Mouse (Mus musculus) c-Kit-positive CD71-positive TER-119-negative erythroid progenitor cells, embryonic 14.5 days (primary cell): ENCODE measurements around the gene Gda.

Source experiments
- DNase-seq: peaks from one replicate; pipeline ENCODE4 v3.0.0-alpha.2; 2013; ENCODE audit warnings: low read depth

Gda gene

DNA sequence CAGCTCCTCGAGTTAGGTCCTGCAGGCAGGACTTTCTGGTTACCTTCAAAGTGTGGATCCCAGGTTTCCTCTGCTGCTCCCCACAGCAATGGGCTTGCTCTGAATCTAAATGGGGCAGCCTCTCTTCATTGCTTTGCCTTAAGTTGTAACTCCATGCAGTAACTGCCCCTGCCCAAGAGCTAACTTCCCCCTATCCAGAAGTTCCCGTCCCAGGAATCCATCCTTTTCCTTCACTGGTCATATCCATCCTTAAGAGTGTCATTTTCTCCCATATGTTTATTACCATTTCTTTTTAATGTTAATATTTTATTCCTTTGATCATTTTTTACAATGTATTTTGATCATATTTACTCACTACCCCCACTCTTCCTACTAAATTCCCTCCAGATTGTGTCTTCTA lies at the start of gene Gda:
Gda (minus strand) TSS at position 101 of the 400 bp plus-strand sequence.
- no peak for DNase-seq

DNA sequence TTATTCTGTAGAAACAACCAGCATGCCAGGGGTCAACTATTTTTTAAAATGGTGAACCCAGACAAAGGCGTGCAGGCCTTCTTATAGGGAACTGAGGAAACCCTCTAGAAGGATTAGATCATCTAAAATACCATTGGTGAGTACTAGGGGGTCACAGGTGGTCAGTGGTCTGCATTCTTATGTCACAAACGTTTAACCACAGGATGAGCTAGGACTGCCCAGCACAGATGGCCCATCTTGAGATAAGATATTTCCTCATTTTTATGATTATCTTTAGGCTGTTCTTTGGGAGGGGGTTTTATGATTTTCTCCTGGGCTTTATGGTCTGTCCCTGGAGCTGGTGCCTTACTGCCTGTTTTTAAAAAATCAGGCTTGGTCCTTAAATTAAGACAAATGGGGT lies 47.0 kb upstream of the Gda start:
- no peak for DNase-seq

- DNase-seq, result peak; percentile 2
Observed at GRCm38 (mm10) chr19:21510116-21510515, 36.9 kb upstream of the Gda start.

GRCm38 (mm10) chr19:21507561-21508232 lies 34.5 kb upstream of the Gda start:
- no peak for DNase-seq

GRCm38 (mm10) chr19:21507133-21507532 lies 33.9 kb upstream of the Gda start:
- DNase-seq, result no peak

DNA sequence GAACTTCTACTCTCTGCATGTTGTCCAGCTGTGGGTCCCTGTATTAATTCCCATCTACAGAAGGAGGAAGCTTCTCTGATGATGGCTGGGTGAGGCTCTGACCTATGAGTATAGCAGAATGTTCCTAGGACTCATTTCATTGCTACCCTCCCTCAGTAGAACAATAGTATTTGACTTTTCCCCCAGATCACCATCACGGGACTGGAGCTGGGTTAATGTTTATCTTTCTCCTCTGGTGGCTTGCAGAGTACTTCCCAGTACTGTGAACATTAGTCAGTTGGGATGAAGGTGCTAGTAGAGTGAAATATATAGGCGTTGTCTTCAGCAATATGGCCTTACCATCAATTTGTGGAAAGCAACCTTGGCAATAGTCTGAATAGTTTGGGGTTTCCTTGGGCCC lies 31.5 kb upstream of the Gda start:
- no peak for DNase-seq

DNA sequence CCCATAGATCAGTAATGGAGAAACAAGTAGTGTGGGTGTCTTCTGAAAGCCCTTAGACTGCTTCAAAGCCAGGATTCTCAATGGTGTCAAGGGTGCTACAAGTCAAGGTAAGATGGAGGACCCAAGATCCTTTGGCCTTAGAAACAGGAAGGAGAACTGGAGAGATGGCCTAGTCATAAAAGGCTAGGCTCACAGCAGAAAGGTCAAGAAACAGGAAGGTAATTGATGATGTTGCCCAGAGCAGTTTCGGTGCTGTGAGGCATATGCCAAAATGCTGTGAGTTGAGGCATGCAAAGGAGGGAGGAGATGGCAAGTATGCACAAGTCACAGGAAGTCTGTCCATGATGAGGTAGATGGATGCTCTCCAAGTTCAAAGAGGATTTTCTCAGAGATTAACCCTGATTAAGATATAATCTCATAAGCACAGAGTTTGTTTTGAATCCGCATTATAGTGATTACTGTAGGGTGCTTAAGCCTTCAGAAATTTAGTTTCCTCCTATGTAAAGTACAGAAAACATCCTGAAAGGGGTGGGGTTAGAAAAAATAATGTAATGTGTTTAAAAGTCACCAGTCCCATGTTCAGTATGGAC lies 26.2 kb upstream of the Gda start:
- DNase-seq, result no peak

DNA sequence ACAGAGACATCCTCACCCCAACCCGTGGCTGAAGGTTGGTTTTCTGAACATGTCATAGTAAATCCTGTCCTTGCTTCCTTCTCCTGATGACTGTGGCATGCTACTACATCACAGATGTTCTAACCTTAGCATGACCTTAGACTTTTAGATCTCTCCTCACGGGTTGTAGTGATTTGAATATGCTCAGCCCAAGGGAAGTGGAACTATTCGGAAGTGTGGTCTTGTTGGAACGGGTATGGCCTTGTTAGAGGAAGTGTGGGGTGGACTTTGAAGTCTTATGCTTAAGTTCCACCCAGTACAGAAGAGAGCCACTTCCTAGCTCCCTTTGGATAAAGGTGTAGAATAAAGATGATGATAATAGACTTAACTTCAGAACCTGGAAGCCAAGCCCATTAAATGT lies 22.6 kb upstream of the Gda start:
- DNase-seq, result no peak

DNA sequence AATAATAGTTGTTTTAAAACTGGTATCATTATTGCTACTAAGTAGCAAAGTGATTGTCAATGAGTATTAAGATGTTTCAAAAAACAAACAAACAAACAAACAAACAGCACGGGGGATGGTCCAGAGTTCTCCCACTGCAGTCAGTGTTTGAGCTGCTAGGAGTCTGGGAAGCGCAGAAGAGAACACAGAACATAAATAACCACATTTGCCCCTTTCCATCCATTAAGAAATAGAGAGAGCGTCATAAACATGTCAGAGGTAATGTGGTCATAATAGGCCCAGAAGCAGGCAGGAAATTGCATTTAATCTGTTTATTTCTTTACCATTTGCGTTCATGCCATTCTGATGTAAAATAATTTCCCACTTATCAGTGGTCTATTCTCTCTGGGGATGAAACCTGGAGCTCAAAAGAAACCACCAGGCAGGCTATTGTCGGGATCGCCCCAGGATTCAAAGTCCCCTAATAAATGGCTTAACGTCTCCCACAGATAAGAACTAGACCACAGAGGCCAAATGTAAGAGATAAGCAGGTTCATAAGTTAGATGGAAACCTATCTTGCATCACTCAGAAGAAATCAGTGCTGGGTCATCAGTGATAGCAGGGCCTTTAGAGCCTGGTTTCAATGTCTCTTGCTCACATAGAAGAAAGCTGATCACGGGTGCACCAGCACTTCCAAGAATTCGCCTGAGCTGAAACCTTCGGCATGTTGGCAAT lies 20.7 kb upstream of the Gda start:
- no peak for DNase-seq

DNA sequence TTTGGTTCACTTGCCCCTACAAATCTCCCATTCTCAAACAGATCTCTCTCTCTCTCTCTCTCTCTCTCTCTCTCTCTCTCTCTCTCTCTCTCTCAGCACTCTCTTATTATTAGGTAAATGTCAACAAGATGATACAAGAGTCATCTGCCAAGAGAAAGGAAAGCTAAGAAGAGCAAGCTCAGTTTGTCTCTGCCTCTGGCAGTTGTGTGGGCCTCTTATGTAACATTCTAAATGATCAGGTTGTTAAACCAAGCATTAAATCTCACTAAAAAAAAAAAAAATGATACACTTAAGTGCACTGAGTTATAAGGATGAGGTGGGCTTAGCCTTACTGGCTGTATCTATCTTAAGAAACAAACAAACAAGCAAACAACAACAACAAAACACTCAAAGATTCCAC lies 18.1 kb upstream of the Gda start:
- DNase-seq, result no peak

GRCm38 (mm10) chr19:21487124-21487944 lies 14.1 kb upstream of the Gda start:
- no peak for DNase-seq

DNA sequence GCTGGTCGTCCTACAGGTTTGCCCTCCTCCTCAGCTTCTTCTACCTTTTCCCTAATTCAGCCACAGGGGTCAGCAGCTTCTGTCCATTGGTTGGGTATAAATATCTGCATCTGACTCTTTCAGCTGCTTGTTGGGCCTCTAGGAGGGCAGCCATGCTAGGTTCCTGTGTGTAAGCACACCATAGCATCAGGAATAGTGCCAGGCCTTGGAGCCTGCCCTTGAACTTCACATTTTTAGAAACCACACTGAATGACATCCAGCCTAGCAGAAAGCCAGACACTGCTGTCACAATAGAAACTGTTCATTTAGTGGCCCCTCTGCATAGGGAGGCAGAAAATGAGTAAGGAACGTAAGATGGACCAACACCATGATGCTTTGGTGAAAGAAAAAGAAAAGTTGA lies 8.9 kb upstream of the Gda start:
- DNase-seq, result no peak

- no peak for DNase-seq
Observed at GRCm38 (mm10) chr19:21481031-21481430, 7.8 kb upstream of the Gda start.

- no peak for DNase-seq
Observed at GRCm38 (mm10) chr19:21480053-21480419, 6.8 kb upstream of the Gda start.

DNA sequence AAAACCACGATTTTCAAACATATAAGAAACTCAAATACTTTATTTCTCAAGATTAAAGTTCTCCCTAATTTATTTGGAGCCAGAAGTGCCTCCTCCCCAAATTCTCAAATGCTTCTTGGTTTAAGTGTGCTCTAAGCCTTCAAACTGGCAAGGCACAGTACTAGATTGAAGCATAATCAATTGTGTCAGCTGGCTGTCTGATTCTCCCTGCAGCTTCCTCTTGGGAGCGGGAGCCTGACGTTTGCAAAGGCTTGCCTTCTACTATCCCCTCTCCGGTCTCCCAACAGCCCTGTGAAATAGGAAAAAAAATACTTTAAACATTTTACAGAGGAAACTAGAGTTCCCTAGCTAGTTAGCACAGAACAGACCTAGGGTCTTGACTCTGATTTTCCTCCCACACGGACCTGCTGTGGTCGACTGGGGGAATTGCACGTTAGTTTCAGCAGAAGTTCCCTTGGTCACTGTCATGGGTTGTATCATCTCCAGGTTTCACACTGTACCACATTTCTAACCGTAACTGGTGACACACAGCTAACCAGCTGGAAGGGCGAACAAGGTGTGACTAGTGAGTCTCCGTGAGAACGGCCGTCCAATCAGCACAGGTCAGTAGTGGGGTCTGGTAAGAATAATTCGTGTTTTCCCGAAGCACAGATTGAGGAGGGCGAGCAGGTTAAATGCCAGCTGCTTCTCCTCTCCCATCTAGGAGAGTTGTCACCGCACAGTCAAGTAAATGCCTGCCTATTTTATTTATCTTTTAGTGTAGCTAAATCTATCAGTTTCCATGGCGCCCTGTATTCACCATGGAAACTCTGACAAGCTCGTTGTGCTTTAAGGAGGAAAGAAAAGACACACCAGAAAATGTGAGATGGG lies 6.2 kb upstream of the Gda start:
- DNase-seq, result no peak

- DNase-seq, result no peak
Observed at GRCm38 (mm10) chr19:21478538-21478937, 5.3 kb upstream of the Gda start.

DNA sequence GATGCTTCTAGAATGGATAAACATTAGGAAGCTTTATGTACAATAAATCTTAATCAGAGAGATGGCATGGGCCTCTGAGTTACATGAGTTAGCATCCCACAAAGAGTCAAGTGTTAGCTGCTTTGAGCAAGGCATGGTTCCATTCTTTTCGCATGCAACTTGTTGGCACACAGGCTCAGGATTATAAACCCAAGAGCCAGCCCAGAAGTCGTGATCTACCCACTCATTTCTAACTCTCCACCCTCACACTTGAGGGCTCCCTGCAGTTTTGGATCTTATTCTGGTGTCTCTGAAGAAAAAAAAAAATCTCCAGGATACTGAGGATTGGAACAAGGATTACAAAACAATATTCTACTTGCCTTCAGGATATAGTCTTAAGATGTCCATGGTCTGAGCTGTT lies 4.5 kb upstream of the Gda start:
- DNase-seq, result no peak

DNA sequence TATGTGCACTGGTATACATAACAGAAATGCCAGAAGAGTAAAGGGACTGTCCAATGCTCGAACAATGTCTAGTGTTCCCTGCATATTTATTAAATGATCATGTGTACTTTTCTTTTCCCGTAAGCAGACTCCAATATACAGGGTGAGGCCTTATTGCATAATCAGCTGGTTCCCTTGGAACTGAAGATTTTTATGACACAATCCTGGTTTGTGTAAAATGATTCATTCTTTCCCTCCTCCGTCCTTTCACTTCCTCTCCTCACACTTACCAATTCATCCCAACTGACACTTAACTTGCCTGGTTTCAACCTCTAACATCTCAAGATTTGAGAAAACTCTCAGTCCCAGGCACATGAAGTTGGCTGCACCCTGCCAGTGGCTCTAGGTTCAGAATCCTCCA lies 3.5 kb upstream of the Gda start:
- DNase-seq, result no peak

DNA sequence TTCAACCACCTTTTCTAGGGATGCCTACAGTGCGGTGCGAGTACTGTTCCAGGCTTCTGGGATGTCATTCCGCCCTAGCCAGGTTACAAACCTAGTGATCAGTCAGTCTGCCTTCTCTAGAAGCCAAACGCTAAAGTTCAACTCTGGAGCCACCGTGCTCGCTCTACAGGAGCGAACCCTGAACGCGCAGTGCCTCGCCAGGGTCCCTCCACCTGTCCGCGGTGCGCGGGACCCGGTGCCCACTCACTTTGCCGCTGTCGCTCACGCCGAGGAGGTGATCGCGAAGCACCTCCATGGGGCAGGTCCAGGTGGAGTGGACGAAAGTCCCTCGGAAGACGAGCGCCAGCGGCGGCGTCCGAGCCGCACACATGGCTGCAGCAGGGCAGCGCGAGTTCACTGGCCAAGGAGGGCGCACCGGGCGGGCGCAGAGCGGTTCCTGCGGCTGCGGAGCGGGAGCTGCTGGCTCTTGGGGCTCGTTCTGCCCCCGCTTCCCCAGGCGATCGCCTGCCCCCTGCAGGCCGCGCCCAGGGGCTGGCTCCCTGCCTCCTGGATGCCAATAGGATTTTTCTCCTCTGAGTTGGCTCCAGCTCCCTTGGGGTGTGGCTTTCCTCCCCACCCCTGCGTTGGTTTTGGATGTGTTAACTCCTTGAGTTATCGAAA lies 994 bp downstream of the Gda start:
- no peak for DNase-seq

DNA sequence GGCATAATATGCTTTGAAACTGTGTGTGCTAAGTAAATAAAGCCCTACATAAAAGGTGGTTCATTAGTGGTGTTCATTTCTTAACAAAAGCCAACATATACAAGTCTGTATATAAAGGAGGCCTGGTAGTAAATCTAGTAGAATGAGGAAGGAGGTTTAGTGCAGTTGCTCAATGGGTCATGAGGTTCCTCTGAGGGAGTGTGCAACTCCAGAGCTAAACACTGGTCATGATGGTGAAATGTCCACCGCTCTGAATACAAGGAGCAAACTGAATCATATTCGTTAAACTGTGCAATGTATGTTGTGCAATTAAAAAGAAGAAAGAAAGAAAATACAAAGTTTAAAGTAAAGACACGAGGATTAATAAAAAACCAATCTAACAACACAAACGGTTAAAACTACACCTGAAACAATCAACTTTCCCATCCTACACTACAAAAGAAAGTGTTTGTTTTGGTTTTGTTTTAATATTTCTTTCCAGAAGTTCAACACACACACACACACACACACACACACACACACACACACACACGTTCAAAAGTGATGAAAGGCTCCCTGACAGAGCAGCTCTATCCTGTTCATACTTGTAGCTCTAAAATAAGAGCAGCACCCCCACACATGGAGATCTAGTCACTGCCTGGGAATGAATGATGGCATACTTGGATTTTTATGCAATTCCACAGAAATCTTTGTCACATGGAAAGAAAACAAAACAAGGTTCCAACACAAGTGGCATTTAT lies 11.9 kb downstream of the Gda start:
- no peak for DNase-seq

DNA sequence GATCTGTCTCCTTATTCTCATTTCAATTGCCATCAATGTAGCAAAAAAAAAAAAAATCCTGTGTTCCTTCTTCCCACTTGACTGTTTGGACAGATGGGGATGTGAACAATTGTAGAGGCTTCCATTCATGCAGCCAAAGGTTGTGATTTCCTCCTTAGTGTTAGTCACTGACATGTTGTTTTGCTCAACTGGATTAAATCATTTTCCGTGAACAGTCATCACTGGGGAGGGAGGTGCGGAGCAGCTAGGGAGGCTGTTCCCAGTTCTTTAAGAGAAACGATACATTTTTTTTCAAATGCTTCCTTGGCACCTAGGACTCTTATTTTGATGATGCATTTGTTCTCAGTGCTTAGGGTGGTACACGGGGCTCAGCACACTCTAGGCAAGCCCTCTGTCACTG lies 15.8 kb downstream of the Gda start:
- no peak for DNase-seq
